Mouse (Mus musculus) kidney, adult 11 months (tissue): ENCODE data around the gene Ctcfl.
A peak's percentile ranks its signal among the peaks of the same experiment; 100 is the strongest.

Experiments
- DNase-seq: peaks from one replicate; pipeline ENCODE4 v3.0.0; 2022

Ctcfl gene

GRCm38 (mm10) chr2:173044198-173044970, 74.9 kb downstream of the Ctcfl start:
- DNase-seq, result peak; percentile 70
